Mouse (Mus musculus) neural tube, embryonic 14.5 days (tissue): ENCODE measurements around the gene Tox2. TPM values are rescaled to one million over a fixed set of nuclear protein-coding genes. Genes with fewer than 3 reads are reported as not detected.

ENCODE experiments used
- ATAC-seq: fragments of 200-750 bp; cut with Nextera tagmentation; 2 replicates; pipeline ENCODE4 v1.8.0; 2017; ENCODE audit warnings: low read depth, mild to moderate bottlenecking, moderate TSS enrichment, moderate library complexity
- H3K27ac ChIP-seq: fragments of 300-500 bp; sonication (generic); 2 replicates; pipeline ENCODE4 v1.5.1; 2014; ENCODE audit warnings: low read depth, mild to moderate bottlenecking, control low read depth, low read length, moderate library complexity, mixed read lengths
- H3K27me3 ChIP-seq: fragments of 300-500 bp; sonication (generic); 2 replicates; pipeline ENCODE4 v1.6.1; 2014; ENCODE audit warnings: low read length; ENCODE audit not compliant: control insufficient read depth, insufficient read depth
- H3K36me3 ChIP-seq: fragments of 300-500 bp; sonication (generic); 2 replicates; pipeline ENCODE4 v1.6.1; 2014; ENCODE audit warnings: low read length, mixed read lengths; ENCODE audit not compliant: control insufficient read depth, insufficient read depth
- H3K4me1 ChIP-seq: fragments of 300-500 bp; sonication (generic); 2 replicates; pipeline ENCODE4 v1.6.1; 2014; ENCODE audit warnings: low read length; ENCODE audit not compliant: control insufficient read depth, insufficient read depth
- H3K4me2 ChIP-seq: fragments of 300-500 bp; sonication (generic); 2 replicates; pipeline ENCODE4 v1.6.1; 2014; ENCODE audit warnings: mild to moderate bottlenecking, low read depth, low read length, control low read depth
- H3K4me3 ChIP-seq: fragments of 300-500 bp; sonication (generic); 2 replicates; pipeline ENCODE4 v1.5.1; 2014; ENCODE audit warnings: low read depth, low read length, control low read depth, mixed read lengths
- H3K9ac ChIP-seq: fragments of 300-500 bp; sonication (generic); replicated peaks from 2 replicates; pipeline ENCODE4 v1.6.1; 2014; ENCODE audit warnings: low read depth, mild to moderate bottlenecking, control low read depth, low read length, mixed read lengths
- H3K9me3 ChIP-seq: fragments of 300-500 bp; sonication (generic); 2 replicates; pipeline ENCODE4 v1.6.1; 2016; ENCODE audit warnings: low read length; ENCODE audit not compliant: control insufficient read depth
- WGBS: fragments of 180-500 bp; shearing (Covaris S2); extraction: QIAGEN DNeasy Blood & Tissue Kit; methylation state at CpG from one replicate; pipeline ENCODE4 v1.1.7; 2014; 5-methylcytosine and 5-hydroxymethylcytosine counted together
- polyA plus RNA-seq: library from polyadenylated mRNA; unstranded; fragments of >200 nt; fragmentation: Nextera tagmentation; extraction: Ambion mirVana; gene quantifications from 2 replicates; pipeline ENCODE4 v1.2.1, GENCODE M21; 2014

Tox2 gene
- polyA plus RNA-seq, 1 experiment from 2014 or later = 24.1 TPM

DNA sequence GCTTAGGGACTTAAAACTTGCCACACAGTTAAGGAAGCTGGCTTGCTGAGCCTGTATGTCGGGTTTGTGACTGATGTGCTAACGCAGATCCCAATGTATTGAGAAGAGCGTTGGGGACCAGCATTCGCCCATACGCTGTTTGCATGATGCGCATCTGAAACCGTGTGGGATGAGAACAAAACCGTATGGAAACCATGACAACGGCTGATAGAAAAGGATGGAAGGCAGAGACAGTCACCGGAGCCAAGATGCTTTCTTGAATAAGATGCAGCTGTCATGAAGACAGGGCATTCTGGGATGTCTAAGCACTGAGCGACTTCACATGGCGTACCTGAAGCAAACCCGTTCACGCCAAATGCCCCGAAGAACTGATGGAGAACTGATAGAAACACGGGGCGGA, 106.5 kb downstream of the Tox2 start:
- Histone ChIP-seq H3K27me3 (no peaks in the 10 kb centered on the region), H3K9me3 (no peaks in the 10 kb centered on the region), H3K4me1 (no peaks in the 10 kb centered on the region), H3K27ac (no peak overlapping the region), H3K36me3 (no peaks in the 10 kb centered on the region), H3K4me3 (no peak overlapping the region), H3K9ac (no peak overlapping the region), H3K4me2 (no peak overlapping the region)
- WGBS = 70% methylated on average over 17 of the region's 17 CpGs
- ATAC-seq = no peak

GRCm38 (mm10) chr2:163310163-163310688, 107.3 kb downstream of the Tox2 start:
- H3K4me2 ChIP-seq = no peak overlapping the region
- H3K36me3 ChIP-seq = no peaks in the 10 kb centered on the region
- no peak overlapping the region for H3K9ac ChIP-seq
- no peak for ATAC-seq
- no peaks in the 10 kb centered on the region for H3K9me3 ChIP-seq
- no peak overlapping the region for H3K27ac ChIP-seq
- no peaks in the 10 kb centered on the region for H3K4me1 ChIP-seq
- no peak overlapping the region for H3K4me3 ChIP-seq
- H3K27me3 ChIP-seq = no peaks in the 10 kb centered on the region
- 79% methylated on average over 11 of the region's 11 CpGs for WGBS

- no peaks in the 10 kb centered on the region for H3K4me1 ChIP-seq
- no peaks in the 10 kb centered on the region for H3K36me3 ChIP-seq
- H3K9ac ChIP-seq = no peak overlapping the region
- no peak overlapping the region for H3K4me2 ChIP-seq
- H3K4me3 ChIP-seq = no peak overlapping the region
- no peak for ATAC-seq
- H3K27ac ChIP-seq = no peak overlapping the region
- 91% methylated on average over 4 of the region's 4 CpGs for WGBS
- no peaks in the 10 kb centered on the region; the same call in 1 of the 2 replicates for H3K27me3 ChIP-seq
- no peaks in the 10 kb centered on the region for H3K9me3 ChIP-seq
These were observed 114.4 kb downstream of the Tox2 start for GRCm38 (mm10) chr2:163317281-163317680.

GRCm38 (mm10) chr2:163318777-163319176, 115.9 kb downstream of the Tox2 start:
- Histone ChIP-seq H3K9me3 (no peaks in the 10 kb centered on the region), H3K4me2 (no peak overlapping the region), H3K27me3 (no peaks in the 10 kb centered on the region; the same call in 1 of the 2 replicates), H3K9ac (no peak overlapping the region), H3K36me3 (no peaks in the 10 kb centered on the region), H3K27ac (no peak overlapping the region), H3K4me1 (no peaks in the 10 kb centered on the region), H3K4me3 (no peak overlapping the region)
- 92% methylated on average over 3 of the region's 3 CpGs for WGBS
- ATAC-seq = no peak

DNA sequence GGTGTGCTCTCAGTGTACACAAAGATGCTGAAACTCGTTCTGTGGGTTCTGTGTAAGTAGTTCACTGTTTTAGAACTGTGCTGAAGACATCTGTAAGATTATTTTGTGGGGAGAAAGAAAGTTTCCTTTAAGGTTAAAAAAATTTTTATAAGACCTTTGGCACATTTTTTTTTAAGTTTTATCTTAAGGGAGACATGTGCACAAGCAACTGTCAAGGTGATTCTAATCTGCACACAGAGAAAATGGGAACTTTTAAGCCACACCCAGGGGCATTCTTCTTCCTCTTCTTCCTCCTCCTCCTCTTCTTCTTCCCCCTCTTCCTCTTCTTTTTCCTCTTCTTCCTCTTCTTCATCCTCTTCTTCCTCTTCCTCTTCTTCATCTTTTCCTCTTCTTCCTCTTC, 120.2 kb downstream of the Tox2 start:
- H3K9me3 ChIP-seq = no peaks in the 10 kb centered on the region
- no peak overlapping the region for H3K27ac ChIP-seq
- no peak overlapping the region for H3K4me3 ChIP-seq
- no peak for ATAC-seq
- H3K27me3 ChIP-seq = no peaks in the 10 kb centered on the region; the same call in 1 of the 2 replicates
- H3K36me3 ChIP-seq = no peaks in the 10 kb centered on the region
- 53% methylated on average over 1 of the region's 1 CpGs for WGBS
- no peak overlapping the region for H3K4me2 ChIP-seq
- H3K9ac ChIP-seq = no peak overlapping the region
- no peaks in the 10 kb centered on the region for H3K4me1 ChIP-seq

DNA sequence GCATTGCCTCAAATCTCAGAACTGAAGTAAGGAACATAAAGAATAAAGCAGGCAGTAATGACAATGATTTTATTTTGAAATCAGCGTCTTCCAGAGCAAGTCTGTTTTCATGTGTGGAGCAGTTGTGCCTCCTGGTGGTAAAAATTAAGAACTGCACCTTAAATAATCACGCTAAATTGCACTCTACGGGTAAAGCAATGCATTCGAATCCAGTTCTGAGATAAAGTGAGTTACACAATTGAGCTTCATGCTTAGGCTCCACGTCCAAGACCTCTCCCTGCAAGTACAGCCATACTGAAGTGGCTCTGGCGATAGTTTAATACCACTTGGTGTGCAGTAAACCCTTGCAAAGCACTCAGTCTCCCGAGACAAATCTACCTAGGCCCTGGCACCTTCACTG, 127.8 kb downstream of the Tox2 start:
- Histone ChIP-seq H3K27me3 (no peaks in the 10 kb centered on the region; the same call in 1 of the 2 replicates), H3K4me3 (no peak overlapping the region), H3K4me2 (no peak overlapping the region), H3K9me3 (no peaks in the 10 kb centered on the region), H3K27ac (no peak overlapping the region), H3K9ac (no peak overlapping the region), H3K36me3 (no peaks in the 10 kb centered on the region), H3K4me1 (no peaks in the 10 kb centered on the region)
- WGBS = 26% methylated on average over 7 of the region's 7 CpGs
- ATAC-seq = no peak

DNA sequence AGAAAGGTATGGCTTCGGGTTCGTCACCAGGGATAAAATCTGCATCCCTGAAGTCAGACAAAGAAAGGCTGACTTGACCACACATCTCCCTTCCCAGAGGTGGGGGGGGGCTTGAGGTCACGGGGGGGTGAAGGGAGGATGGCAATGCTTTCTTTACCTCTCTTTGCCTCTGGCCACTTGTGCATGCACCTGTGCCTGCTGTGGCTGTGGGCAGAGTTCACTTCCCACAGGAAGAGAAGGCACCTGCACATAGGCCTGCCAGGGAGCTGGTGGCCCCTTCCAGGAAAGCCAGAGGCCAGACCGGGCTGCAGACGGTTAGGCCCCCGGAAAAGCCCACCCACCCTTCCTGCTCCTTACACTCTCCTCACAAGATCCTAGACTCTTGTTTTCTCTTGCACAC, 128.5 kb downstream of the Tox2 start:
- H3K36me3 ChIP-seq = no peaks in the 10 kb centered on the region
- H3K4me2 ChIP-seq = no peak overlapping the region
- 83% methylated on average over 6 of the region's 6 CpGs for WGBS
- H3K4me1 ChIP-seq = no peaks in the 10 kb centered on the region
- H3K4me3 ChIP-seq = no peak overlapping the region
- H3K9me3 ChIP-seq = no peaks in the 10 kb centered on the region
- no peak overlapping the region for H3K27ac ChIP-seq
- no peak for ATAC-seq
- H3K9ac ChIP-seq = no peak overlapping the region
- no peaks in the 10 kb centered on the region; the same call in 1 of the 2 replicates for H3K27me3 ChIP-seq

- H3K9me3 ChIP-seq = no peaks in the 10 kb centered on the region
- no peak overlapping the region for H3K4me3 ChIP-seq
- H3K4me2 ChIP-seq = no peak overlapping the region
- no peak overlapping the region for H3K27ac ChIP-seq
- no peaks in the 10 kb centered on the region for H3K4me1 ChIP-seq
- 77% methylated on average over 13 of the region's 13 CpGs for WGBS
- peaks cover 8% of the 10 kb centered on the region for H3K27me3 ChIP-seq
- no peaks in the 10 kb centered on the region for H3K36me3 ChIP-seq
- ATAC-seq = no peak
- H3K9ac ChIP-seq = no peak overlapping the region
These were observed 129.6 kb downstream of the Tox2 start for GRCm38 (mm10) chr2:163332368-163333055.

DNA sequence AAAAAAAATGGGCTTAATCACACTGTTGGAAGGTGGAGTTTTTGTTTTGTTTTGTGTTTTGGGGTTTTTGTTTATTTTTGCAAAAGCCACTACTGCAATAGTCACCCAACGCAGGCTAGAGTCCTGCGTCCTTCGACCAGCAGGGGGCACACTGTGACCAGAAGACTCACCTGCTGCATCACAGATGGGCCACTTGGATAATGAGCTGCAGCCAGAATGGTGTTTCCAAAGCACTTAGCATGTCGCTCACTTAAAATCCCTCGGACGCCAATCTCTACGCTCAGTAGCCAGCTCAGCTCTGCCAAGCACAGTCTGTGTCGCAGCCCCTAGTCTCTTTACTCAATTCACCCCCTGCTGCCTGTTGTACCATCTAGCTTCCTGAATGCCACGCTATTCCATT, 137.3 kb downstream of the Tox2 start:
- H3K27me3 ChIP-seq = peaks cover 40% of the 10 kb centered on the region
- no peak overlapping the region for H3K4me3 ChIP-seq
- H3K27ac ChIP-seq = no peak overlapping the region
- peaks cover 5% of the 10 kb centered on the region; the same call in 1 of the 2 replicates for H3K4me1 ChIP-seq
- H3K36me3 ChIP-seq = no peaks in the 10 kb centered on the region
- ATAC-seq = peak; percentile 61; the same call in 1 of the 2 replicates
- no peak overlapping the region for H3K4me2 ChIP-seq
- 22% methylated on average over 9 of the region's 9 CpGs for WGBS
- H3K9me3 ChIP-seq = no peaks in the 10 kb centered on the region
- no peak overlapping the region for H3K9ac ChIP-seq
